Mouse (Mus musculus): ENCODE measurements at regions not wholly inside any gene's neighbourhood (a gene's known extent, or its start where the extent isn't known, plus 50 kb on each side); places are given as distances from the start of the nearest gene placed in this dataset.

DNA sequence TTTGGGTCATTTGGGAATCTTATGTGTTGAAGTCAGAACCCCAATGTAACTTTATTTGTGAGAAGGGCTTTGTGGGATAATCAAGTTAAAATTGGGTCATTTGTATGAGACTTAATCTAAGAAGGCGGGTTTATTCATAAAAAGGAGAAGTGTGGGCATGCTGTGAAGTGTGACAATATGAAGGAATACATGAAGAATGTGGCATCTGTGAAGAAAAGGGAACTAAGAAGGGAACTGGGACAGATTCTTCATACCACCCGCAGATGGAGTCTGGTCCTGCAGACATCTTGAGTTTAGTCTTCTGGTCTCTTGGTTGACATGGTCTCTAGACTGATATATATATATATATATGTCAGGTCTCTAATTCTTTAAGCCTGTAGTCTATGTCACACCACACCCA is 385.3 kb upstream of the Fam92a start:
- TF ChIP-seq CTCF (IDR thresholded peaks at IDR 0.05; ENCODE audit: low read depth, low read length) (no peak), POLR2A (IDR thresholded peaks at IDR 0.05; ENCODE audit: insufficient read depth, low read length) (no peak), EP300 (IDR thresholded peaks at IDR 0.05; ENCODE audit: insufficient read depth, low read depth, low read length) (no peak)

Data from ES-Bruce4 (cell line).